Mouse (Mus musculus): ENCODE measurements around the gene Gm4869.

The Gm4869 gene

GRCm38 (mm10) chr5:140526754-140527153 is 81.3 kb downstream of the Gm4869 start:
- DNase-seq (ENCODE audit: low spot score), result no peak

- DNase-seq (ENCODE audit: low spot score), result no peak
Measured at GRCm38 (mm10) chr5:140538111-140538683, 92.8 kb downstream of the Gm4869 start.

GRCm38 (mm10) chr5:140540106-140540505 is 94.7 kb downstream of the Gm4869 start:
- DNase-seq (ENCODE audit: low spot score), result peak; percentile 82

GRCm38 (mm10) chr5:140542811-140543575 is 97.5 kb downstream of the Gm4869 start:
- DNase-seq (ENCODE audit: low spot score), result no peak
